Mouse (Mus musculus): ENCODE data around the gene Arhgap25.

DNA sequence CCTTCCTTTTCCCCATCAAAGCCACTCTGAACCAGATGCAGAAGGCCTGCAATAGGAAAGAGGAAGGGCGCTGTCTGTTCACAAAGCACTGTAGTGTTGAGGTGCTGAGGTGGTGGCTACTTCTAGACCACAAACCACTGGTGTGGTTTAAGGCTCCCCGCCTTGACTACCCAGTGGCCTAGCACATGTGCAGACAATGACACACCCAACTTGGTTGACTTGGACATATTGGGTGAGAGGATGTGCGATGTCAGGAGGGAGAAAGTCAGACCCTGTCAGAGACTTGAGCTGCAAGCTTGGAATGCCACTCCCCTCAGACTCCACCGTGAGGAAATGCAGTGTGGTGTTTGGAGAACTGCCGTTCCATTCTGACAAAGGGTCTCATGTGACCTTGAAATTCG lies 8.1 kb upstream of the Arhgap25 start:
- no peak for TF ChIP-seq CTCF (IDR thresholded peaks at IDR 0.05; ENCODE audit: borderline replicate concordance, extremely low read depth, insufficient read depth, insufficient read length)
- no peak for TF ChIP-seq POLR2A (IDR thresholded peaks at IDR 0.05; ENCODE audit: borderline replicate concordance, extremely low read depth, insufficient read depth, insufficient read length, poor library complexity, severe bottlenecking)

All from brain, embryonic 14.5 days (tissue).